Mouse (Mus musculus): ENCODE data around the gene Cntnap2.

- TF ChIP-seq GATA1 (IDR thresholded peaks at IDR 0.05; ENCODE audit: low read length) (no peak), TAL1 (IDR thresholded peaks at IDR 0.05; ENCODE audit: low read length) (no peak)
These were observed 2184.9 kb downstream of the Cntnap2 start for GRCm38 (mm10) chr6:47243863-47244606.

Measured in erythroblast, embryonic 14.5 days (primary cell).